Mouse (Mus musculus) left cerebral cortex, adult 9 months (tissue): Measurements from ENCODE around the gene Armc7.
A peak's percentile ranks its signal among the peaks of the same experiment; 100 is the strongest.
"Not testable (repeated sequence)": the region's sequence is repeated elsewhere in the genome, so short reads cannot be mapped to it uniquely, and the experiment has no call there.

Source experiments
- DNase-seq, 2 experiments: peaks; one replicate each; pipeline ENCODE4 v3.0.0; 2022; ENCODE audit warnings: low spot score in 2 of 2

Gene Armc7

DNA sequence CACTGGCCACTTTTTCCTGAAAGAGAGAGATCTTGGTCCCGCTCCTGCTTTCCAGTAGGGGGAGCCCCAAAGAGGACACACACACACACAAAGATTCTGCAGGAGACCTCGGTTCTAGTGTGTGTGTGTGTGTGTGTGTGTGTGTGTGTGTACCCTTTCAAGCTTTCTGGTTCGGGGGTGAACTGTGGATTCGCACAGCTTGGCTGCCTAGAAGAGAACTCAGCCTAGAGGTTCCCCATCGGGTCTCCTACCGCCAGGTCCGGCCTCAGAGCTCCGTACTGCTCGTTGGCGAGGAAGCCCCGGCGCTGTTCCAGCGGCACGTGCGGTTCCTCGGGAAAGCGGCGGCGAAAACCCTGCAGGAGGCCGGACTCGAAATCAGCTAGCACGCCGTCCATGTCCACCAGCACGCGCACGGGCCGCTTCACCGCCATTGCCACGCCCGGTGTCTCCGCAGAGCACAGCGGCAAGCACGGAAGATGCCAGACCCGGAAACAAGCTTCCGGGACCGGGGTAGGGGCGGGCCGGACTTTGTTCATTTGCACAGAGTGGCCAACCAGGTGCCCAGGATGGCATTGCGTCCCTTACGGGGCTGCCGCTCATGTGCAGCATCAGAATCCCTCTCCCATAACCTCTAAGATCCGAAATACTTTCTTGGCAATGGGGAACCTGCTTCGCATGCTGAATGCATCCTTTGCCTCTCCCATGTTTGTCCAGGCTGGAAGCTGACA lies 16.1 kb downstream of the Armc7 start, which contains the start of gene Nt5c:
Nt5c (minus strand) TSS at position 507 of the 728 bp plus-strand sequence.
- DNase-seq, result peak; percentile 64 to 83

- DNase-seq, result no peak
Observed at GRCm38 (mm10) chr11:115492387-115492786, 16.9 kb downstream of the Armc7 start.

GRCm38 (mm10) chr11:115496559-115496958 lies 21.1 kb downstream of the Armc7 start:
- not testable (repeated sequence) for DNase-seq

DNA sequence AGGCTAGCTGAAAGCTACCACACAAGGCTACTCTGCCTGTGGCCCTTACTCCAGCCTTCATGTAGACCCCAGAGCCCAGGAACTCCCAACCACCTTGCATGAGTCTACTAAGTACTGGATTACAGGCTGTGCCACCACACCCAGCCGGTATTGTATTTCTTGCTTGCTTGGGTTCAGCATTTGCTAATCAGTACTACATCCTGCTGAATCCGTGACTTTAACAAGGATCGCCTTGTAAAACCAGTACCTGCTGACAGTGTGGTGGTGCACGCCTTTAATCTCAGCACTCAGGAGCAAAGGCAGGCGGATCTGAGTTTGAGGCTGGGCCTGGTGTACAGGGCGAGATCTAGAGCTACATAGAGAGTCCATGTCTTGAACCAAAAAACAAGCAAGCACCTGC lies 27.2 kb downstream of the Armc7 start:
- no peak for DNase-seq

DNA sequence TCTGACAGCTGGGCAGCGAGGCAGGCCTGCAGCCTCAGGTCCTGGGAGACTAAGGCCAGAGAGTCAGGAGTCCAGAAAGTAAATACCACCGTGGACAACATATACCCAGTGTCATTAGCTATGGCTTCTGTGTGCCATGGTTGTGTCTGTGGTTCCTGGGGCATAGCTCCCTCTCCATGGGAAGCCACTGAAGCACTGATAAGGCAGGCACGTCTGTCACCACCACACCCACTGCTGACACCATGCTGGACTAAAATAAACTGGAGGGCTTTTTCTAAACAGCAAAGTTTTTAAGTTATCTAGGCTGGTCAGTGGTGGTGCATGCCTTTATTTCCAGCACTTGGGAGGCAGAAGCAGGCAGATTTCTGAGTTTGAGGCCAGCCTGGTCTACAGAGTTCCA lies 31.1 kb downstream of the Armc7 start:
- no peak for DNase-seq

GRCm38 (mm10) chr11:115508061-115508460 lies 32.6 kb downstream of the Armc7 start:
- no peak for DNase-seq

GRCm38 (mm10) chr11:115509773-115510506 lies 34.5 kb downstream of the Armc7 start:
- DNase-seq, result no peak

- DNase-seq, result no peak
Observed at GRCm38 (mm10) chr11:115510507-115510888, 35.0 kb downstream of the Armc7 start.

DNA sequence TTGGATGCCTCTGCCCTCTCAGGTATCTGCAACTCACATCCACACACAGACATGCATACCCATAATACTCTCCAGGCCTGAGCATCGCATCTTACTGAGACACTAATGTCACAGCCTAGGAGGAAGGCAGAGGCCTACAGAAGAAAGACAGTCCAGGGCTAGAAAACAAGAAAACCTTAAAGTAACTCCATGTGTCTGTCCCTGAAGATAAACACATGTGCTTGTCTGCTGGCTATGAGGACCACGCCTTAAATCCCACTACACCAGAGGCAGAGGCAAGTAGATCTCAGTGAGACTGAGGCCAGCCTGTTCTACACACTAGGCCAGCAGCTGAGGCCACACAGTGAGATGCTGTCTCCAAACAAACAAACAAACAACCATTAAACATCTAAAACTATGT lies 35.7 kb downstream of the Armc7 start:
- no peak for DNase-seq

DNA sequence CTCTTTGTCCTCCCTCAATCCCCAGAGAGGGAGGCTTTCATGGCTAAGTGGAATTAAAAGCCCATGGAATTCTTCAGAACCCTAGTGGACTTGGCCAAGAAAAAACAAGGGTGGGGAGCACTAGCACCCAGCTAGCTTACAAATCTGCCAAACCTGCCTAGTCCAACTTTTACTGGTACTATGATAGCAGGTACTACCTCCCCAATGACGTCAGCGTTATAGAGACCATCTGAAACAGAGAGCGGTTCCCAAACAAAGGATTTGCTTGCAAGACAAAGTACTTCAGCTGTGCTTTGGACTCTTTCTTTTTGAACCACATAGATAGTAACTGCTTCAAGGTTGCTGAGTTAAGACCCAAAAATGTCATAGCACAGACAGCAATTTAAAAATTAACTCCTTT lies 36.5 kb downstream of the Armc7 start:
- DNase-seq, result no peak

GRCm38 (mm10) chr11:115512407-115513183 lies 37.1 kb downstream of the Armc7 start:
- no peak for DNase-seq

- DNase-seq, result no peak
Observed at GRCm38 (mm10) chr11:115513271-115514237, 38.1 kb downstream of the Armc7 start.

DNA sequence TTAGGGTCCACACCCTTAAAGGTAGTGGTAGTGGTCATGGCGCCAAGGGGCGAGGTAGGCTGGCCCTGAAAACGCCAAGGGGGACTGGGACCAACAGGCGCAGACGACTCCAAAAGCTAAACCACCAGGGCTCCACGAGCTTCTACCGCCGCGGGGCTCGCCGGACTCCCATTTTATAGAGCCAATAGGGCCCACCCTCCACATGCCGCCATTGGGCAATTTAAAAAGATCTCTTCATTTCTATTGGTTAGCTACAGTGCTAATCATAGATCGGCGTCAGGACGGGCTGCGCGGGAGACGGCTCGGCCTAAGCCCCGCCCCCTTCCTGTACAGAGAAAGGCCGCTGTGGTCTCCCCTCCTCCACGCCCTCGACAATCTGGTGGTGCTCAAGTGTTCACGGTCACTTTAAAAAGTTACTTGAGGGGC lies 38.8 kb downstream of the Armc7 start, which contains the start of gene Jpt1:
Jpt1 (minus strand) TSS at position 150 of the 426 bp plus-strand sequence.
- DNase-seq, result peak; percentile 93 to 98

- DNase-seq, result no peak
Observed at GRCm38 (mm10) chr11:115515021-115515420, 39.6 kb downstream of the Armc7 start.

DNA sequence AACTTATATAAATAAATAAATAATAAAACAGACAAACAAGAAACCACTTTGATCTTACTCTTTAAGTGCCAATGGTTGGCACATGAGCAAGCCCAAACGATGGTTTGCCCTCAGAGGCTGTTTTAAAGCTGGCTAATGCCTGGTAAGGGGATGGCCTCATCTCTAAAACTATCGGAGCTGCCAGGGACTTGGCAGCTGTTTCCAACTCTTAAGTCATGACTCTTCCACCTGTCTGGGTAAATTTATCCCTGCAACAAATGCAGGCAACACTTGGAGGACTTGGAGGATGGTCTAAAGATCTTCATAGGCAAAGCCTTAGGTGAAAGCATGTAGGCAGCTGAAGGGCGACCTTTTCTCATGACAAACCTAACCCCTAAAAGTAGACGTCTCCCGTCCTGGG lies 41.5 kb downstream of the Armc7 start:
- no peak for DNase-seq

DNA sequence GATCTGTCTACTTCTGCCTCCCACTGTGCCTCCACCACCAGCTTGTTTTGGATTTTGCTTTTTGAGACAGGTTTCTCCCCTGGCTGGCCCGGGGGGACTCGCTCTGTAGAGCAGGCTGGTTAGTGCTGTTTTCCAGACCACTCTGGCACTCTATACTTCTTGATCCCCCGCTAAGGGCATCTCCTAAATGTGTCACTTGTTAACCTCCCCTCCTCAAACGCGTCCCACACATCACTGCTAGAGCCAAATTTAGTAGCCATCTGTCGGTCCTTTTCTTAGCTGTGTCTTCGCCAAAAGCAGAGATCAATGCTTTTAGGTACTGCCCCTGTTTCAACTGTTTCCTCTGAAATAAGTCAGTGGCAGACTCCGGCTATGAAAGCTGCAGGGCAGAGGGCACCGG lies 43.2 kb downstream of the Armc7 start:
- DNase-seq, result peak in 1 of 2 experiments; percentile 44

GRCm38 (mm10) chr11:115519581-115519980 lies 44.1 kb downstream of the Armc7 start:
- no peak for DNase-seq

DNA sequence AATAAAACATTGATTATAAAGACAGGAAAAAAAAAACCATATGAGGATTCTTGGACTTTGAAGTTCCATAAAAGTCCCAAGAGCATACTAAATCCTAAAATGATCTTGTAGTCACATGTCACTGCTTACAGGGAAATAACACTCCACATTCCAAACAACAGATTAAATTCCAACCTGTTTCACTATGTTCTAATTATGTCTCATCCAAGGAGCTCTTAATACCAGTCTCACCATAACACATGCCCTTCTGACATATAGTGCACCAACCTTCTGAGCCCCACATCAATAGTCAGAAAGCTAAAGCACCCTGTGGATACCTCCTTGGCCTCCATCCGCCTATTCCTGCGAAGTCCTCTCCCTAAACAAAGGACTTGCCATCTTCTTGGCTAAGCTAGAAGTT lies 44.8 kb downstream of the Armc7 start:
- no peak for DNase-seq

GRCm38 (mm10) chr11:115521080-115521479 lies 45.6 kb downstream of the Armc7 start:
- DNase-seq, result no peak

DNA sequence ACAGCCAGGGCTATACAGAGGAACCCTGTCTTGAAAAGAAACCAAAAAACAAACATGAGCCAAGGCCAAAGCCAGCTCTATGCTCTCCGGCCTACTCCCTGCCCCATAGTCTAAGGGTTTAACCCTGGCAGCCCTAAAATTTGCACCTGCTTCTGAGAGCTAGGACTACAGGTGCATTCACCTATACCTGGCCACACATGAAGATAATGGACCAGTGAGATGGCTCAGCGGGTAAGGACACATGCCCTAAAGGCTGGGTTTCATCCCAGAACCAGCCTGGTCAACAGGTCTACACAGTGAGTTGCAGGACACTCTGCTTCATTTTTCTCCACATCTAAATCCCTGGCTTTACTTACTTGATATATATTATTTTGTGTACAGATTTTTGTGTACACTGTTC lies 46.8 kb downstream of the Armc7 start:
- DNase-seq, result no peak

DNA sequence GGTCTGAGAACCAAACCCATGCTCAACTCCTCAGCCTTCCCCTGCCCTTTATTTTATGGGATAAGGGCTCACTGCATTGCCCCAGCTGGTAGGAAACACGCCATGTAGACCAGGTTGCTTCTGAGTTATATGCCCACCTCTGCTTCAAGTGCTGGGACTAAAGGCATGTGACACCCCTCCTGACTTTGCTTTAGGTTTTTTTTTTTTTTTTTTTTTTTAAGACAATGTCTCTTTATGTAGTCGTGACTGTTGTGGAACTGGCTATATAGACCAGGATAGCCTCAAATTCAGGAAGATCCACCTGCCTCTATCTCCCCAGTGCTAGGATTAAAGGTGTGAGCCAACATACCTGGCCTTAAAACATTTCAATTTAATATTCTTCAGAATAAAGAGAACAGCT lies 47.2 kb downstream of the Armc7 start:
- no peak for DNase-seq
